Mouse (Mus musculus): ENCODE data around the gene Mapk14.
A peak's percentile ranks its signal among the peaks of the same experiment; 100 is the strongest.

The Mapk14 gene

DNA sequence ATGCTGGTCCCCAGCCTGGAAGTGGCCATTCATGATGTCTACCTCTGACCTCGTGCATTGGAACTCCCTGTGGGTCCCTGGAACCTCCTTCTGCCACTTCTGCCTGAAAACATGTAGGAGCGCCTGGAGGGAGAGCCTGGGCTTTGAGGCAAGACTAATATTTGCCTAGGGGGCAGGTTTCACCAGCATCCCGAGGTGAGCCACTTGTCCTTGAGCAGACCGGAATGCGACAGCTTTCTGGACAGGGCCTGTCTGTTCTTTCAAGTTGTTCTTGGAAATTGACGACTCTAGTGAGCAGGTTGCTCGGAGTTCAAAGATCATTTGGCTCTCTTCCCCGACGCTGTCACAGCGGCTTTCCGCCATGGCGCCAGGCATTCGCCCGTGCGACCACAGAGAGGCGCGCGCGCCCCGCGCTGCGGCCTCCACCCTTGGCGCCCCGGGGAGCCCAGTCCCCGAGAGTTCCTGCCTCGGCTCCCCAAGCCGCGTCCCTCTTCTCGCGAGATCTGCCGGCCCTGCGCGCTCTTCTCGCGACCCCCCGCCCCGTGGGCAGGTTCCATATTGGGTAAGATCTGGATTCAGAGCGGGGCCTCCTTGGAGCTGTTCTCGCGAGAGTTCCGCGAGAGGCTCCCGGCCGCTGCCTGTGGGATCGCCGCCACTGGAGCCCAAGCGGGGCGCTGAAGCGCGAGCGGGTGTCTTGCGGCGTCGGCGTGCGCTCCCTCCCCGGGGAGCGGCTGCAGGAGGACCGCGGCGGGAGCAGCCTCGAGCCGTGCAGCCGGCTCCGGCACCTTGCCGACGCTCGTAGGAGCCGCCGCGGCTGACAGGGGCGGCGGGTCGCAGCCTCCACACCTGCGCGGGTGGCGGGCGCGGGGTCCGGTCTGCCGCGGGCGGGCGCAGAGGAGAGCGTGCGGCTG, at the start of gene Mapk14:
Gene Mapk14 (plus strand): TSS at position 554 of the 911 bp plus-strand sequence.
- DNase-seq (ENCODE audit: low read depth, low spot score) = peak; percentile 100

DNA sequence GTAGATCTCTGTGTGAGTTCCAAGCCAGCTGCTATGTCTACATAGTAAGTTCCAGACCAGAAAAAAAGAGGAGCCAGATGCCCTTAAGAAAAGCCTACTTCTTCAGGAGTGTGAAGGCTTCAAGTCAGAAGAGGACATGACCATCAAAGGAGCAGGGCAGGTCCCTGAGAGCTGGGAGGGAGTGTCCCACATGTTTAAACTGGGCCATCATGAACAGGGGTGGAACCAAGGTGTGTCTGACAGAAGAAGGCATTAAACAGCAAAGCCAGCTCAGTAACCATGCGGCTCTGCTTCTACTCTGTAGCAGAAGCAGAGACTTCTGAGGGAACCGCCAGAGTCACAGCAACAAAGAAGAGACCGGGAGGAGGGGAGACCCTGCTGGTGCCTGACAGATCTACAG, 47.4 kb upstream of the Mapk14 start:
- DNase-seq (ENCODE audit: low read depth, low spot score) = no peak

DNA sequence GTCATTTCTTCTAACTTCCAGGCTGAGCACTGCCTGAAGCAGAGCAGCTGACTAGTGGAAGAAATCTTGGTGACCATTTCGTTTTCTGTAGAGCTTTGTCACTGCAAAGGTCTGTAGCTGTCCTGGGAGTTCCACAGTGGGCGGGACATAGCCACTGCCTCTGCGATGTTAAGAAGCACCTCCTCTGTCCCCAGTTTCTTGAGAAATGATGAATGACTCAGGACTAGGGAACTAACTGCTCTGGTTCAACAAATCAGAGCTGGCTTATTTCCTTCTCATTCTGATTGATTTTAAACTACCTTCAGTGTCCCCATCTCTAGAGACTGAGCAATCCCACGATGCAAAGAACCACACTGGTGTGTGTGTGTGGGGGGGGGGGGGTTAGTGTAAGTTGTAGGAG, 47.0 kb upstream of the Mapk14 start:
- no peak for DNase-seq (ENCODE audit: low read depth, low spot score)

DNA sequence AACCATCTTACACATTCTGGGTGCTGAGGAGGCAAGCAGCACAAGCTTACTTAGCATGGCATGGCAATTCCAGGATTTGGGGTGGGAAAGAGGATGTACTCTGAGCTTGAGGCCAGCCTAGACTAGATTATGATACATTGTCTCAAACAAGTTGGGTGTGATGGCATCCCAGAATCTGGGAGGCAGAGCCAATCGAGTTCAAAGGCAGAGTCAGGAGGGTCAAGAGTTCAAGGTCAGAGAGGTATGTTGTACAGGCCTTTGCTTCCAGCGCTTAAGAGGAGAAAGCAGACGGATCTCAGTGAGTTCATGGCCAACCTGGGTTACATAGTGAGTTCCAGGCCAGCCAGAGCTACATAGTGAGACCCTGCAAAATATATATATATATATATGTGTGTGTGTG, 44.9 kb upstream of the Mapk14 start:
- no peak for DNase-seq (ENCODE audit: low read depth, low spot score)

DNA sequence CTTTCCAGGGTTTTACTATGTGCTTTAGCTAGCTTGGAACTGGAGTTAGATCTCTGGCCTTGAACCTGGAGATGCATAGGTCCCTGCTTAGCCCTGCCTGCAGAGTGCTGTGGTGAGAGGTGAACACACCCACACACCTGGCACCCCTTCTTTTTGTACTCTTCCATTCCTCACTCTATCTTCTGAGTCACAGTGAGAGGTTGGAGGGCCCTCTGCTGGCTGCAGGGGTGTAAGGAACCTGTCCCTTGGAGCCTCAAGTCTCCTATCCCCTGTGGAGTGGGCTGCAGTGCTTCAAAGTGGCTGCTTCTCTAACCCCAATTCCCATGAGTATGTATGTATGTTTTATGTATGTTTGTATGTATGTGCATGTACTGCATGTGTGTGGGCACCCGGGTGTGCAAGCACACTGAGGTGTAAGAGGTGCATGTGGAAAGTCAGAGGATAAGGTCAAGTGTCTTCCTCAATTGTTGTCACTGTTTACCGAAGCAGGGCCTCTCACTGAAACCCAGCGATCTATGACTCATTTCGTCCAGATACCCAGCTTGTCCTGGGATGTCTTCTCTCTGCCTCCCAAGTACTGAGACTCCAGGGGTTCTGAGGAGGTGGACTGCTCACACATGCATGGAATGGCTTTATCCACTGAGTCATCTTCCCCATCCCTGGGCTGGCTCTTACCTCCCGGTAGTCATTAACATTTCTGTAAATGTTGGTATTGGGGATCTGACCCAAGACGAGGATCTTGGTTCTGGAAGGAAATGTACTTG, 42.3 kb upstream of the Mapk14 start:
- DNase-seq (ENCODE audit: low read depth, low spot score) = peak; percentile 23

DNA sequence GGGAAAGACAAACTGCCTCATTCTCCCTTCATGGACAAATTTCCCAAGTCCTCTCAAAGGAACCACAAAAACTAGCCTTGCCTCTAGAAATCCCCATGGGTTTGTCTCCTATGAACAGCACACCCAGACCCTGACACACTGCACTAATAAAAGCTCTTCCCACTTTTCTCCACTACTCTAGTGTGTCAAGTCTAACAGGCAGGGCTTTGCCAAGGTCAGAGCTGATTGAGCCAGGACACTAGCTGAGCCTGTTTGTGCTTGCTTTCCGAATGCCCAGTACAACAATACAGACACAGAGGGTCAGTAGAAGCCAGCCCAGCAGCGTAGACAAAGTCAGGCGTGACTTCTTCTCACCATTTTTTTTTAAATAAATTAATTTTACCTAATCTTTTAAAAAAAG, 40.9 kb upstream of the Mapk14 start:
- no peak for DNase-seq (ENCODE audit: low read depth, low spot score)

DNA sequence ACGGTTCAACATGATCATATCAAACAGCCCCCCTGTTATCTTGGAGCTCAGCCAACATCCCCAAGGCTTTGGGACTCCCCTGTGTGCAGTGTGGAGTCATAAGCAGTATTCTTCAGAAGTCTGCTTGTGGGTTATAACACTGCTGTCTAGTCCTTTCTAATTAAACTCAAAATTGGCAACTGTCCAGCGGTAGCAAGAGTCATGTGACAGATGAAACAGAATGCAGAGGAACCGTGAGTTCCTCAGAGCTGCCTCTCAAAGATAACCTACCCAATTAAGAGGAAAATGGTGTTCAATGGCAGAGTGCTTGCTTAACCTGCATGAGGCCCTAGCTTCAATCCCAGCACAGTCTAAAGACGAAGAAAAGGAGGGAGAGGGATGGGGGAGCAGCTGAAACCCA, 33.2 kb upstream of the Mapk14 start:
- DNase-seq (ENCODE audit: low read depth, low spot score) = peak; percentile 3

DNA sequence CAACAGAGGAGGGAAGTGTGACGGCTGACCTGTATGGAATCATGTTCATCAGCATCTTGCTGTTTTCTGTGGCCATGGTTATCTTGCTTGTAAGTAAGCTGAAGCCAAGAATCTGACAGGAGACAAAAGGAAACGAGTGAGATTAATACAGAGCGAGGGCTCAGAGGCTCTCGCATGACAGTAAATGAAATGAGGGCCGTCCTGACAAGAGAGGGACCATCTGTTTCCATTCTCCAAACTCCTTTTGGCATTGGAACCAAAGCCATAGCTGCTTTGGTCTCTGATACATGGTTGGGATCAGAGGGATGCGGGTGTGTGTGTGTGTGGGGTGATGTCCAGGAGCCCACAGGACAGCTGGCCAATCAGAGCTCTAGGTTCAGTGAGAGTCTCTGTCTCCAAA, 31.6 kb upstream of the Mapk14 start:
- DNase-seq (ENCODE audit: low read depth, low spot score) = no peak

DNA sequence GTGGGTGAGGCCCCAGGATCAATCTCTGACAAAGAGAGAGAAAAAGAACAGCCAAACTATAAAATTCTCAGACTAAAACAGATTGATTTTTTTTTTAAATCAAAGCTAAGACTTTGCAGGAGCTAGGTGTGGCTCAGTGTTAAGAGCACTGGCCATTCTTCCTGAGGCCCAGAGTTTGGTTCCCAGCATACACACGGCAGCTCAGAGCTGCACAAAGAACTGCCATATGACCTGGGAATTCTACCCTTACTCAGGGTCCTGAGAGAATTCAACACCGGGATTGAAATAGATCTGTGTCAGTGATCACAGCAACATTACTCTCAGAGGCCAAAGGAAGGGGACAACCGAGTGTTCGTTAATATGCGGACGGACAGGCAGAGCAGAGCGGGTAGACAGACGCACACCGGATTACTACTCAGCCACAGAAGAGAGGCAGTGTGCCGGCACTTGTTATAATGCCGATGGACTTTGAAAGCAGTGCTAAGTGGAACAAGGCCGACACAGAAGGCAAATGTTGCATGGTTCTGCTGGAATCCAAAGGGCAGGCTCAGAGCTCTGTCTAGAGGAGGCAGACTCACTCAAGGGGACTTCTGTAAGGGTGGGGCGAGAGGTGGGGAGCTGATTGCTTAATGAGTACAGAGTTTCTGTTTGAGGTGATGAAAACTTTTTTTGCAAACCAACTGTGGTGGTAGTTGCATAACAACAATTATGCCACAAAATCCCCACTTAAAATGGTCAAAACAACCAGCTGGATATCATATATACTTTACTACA, 8.6 kb upstream of the Mapk14 start:
- DNase-seq (ENCODE audit: low read depth, low spot score) = no peak

DNA sequence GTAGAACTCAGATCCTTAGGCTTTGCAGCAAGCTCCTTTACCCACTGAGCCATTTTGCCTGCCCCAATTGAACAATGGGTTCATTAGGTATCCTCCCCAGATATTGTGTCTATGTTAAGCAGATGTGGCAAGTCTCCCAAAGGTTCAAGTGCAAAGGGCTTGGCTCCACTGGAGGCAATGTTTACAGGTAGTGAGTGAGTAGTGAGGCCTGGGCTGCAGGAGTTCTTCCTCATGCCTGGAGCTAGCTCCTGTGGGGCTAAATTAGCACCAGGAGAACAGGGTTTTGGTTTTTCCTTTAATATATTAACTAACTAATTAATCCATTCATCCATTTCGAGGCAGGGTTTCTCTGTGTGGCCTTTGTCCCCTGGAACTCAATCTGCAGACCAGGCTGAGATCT, 7.5 kb upstream of the Mapk14 start:
- no peak for DNase-seq (ENCODE audit: low read depth, low spot score)

DNA sequence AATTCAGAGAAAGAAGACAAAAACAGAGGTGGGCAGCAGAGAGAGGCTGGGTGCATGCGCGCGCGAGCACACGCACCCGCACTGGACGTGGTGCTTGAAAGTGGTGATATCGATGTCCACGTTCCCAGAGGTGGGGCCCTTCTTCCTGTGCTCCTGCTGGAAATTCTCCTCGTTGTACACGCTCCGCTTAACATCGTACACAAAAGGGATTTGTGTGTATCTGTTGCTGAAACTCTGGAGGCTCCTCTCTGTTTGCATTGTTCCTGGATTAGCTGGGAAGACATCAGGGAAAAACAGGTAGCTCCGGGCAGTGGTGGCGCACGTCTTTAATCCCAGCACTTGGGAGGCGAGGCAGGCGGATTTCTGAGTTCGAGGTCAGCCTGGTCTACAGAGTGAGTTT, 6.5 kb upstream of the Mapk14 start:
- no peak for DNase-seq (ENCODE audit: low read depth, low spot score)

DNA sequence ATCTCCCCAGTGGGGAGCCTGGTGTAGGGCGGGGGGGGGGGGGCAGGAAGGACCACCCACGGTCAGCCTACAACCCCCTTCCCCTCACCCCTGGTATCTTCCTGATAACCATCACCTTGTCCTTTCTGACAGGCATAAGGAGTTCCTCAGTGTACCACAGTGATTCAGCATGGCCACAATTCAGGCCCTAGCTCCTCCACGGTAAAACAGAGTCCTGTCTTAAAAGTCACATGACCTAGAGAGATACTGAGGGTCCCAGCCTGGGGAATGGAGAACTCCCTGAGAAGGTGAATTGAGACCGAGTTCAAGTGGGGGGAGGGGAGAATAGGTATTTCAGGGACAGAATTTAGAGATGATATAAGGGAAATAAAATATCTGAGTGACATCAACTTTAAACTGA, 3.8 kb upstream of the Mapk14 start:
- DNase-seq (ENCODE audit: low read depth, low spot score) = no peak

DNA sequence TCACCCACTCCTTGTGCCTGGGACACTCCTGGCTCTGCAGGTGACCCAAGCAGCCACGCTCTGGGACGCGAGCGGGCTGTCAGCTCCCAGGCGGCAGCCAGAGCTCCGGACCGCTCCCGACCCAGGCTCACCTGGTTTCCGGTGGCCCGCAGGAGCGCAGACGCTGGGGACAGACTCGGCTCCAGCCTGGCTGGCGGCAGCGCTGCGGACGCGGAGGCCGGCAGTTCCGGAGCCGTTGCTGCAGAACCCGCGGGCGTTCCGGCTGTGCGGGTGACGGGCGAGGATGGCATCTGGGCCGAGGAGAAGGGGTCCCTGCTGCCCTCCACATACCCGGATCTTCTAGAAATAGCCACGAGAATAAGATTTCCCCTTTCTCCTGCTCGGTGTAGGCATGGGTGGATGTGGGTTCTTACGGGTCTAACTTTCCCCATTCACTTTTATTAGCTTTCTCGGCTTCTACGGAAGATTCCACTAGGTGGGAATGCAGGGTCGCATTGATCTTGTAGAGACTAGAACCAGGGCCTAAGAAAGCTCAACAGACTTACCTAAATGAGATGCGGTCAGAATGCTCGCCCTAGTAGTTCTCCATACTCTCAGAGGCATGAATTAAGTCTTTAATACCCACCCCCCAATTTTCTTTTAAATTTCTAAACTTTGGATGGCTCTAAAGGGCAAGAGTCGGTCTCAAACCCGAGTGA, 1.4 kb upstream of the Mapk14 start, which contains the start of gene Slc26a8:
Gene Slc26a8 (minus strand): TSS at position 648 of the 698 bp plus-strand sequence.
- no peak for DNase-seq (ENCODE audit: low read depth, low spot score)

DNA sequence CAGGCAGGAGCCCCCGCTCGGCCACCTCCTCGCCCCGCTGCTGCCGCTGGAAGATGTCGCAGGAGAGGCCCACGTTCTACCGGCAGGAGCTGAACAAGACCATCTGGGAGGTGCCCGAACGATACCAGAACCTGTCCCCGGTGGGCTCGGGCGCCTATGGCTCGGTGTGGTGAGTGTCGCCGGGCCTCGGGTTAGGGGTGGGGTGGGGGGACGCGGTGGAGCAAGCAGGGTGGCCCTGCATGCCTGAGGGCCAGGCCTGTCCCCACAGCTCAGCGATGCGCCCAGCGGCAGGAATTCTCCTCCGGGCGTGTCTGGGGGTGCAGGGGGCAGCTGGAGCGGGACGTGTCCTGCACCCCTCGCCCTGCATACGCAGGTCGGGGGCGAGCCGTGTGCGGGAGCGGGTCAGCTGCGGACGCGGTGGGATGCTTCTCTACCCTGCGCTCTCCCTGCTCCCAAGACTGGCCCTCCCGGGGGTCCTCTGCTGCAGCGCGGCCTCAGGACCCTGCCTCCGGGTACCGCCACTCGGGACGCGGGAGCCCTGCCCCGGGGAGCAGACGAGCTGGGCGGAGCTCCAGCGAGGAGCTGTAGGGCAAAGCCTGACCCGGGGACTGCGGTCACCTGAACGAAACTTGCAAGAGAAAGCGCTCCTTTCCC, 685 bp downstream of the Mapk14 start:
- peak; percentile 50 for DNase-seq (ENCODE audit: low read depth, low spot score)

DNA sequence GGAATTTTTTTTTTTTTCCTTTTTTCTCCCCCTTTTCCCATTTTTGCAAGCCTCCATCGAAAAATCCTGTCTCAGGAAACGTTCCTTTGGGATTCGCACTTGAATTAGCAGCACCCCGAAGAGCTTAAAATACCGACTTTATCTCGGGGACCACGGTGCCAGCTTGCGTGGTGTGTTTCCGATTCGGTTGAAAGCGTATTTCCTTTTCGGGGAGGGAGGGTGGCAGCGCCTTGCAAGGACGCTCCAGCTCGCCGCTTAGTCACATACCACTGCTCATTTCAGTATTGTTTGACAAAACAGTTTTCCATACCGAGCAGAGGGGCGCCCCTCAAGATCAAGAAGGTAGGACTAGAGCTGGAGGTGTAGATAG, 1.2 kb downstream of the Mapk14 start:
- no peak for DNase-seq (ENCODE audit: low read depth, low spot score)

DNA sequence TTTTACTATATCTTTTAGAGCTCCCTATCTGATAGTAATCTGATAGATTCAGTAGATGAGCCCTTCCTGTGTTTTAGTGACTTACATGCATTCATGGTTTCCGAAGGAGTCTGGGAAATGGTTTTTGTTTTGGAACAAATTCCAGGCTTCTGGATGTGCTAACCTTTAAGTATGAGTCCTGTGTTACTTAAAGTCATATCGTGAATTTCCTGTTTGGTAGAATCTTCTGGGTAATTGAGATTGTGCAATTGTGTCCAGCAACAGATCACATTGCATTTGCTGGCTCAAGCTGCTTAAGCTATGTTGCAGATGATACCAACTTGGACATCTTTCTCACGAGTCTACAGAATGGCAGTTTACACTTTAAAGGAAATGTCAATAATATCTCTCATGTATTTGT, 2.0 kb downstream of the Mapk14 start:
- no peak for DNase-seq (ENCODE audit: low read depth, low spot score)

DNA sequence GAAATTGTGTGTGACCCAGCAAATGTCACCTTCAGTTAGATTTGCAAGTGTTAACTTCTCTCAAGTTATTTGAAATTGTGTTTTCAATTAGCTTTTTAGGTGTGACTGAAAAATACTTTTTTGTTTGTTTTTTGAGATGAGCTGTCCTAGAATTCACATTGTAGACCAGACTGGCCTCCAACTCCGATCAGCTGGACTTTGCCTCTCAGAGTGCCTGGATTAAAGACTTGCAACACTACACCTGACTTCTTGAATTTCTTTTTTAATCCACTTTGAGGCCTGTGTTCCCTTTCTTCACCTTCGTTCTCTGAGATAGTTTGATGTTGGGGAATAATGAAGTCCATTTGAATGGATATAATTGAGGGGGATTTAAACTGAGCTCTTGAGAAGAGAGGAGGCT, 2.9 kb downstream of the Mapk14 start:
- DNase-seq (ENCODE audit: low read depth, low spot score) = no peak

DNA sequence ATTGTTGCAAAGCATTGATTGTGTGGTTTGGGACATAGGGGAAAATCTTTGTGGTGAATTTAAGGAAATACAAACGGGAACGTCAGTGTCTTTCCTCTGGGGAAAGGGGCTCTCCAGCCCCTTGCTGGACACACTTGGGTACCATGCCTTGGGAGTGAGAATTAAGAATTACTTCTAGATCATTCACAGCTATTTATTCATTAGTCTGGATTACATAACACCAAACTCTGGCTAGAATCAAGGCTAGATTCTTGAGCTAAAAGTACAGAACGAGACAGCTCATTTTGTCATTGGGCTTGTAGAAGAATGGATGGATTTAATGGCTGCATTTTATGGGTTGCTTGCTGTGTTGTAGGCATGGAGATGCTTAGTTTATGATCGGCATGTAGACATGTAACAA, 3.7 kb downstream of the Mapk14 start:
- no peak for DNase-seq (ENCODE audit: low read depth, low spot score)

DNA sequence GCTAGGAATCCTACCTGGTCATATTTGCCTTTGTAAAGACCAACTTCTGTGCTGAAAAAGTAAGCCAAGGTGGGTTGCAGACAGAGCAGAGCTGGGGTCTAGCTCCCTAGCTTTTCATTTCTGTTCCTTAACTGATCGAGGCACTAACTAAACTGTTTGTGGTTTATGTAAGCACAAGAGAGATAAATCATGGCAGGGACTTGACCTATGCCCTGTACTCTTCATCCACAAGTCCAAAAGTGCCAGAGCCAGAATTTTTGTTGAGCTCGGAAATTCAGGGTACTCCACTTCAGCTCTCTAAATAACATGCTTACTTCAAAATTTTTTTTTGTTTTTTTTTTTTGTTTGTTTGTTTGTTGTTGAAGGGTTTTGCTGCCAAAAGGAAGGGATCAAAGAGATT, 5.5 kb downstream of the Mapk14 start:
- DNase-seq (ENCODE audit: low read depth, low spot score) = no peak

DNA sequence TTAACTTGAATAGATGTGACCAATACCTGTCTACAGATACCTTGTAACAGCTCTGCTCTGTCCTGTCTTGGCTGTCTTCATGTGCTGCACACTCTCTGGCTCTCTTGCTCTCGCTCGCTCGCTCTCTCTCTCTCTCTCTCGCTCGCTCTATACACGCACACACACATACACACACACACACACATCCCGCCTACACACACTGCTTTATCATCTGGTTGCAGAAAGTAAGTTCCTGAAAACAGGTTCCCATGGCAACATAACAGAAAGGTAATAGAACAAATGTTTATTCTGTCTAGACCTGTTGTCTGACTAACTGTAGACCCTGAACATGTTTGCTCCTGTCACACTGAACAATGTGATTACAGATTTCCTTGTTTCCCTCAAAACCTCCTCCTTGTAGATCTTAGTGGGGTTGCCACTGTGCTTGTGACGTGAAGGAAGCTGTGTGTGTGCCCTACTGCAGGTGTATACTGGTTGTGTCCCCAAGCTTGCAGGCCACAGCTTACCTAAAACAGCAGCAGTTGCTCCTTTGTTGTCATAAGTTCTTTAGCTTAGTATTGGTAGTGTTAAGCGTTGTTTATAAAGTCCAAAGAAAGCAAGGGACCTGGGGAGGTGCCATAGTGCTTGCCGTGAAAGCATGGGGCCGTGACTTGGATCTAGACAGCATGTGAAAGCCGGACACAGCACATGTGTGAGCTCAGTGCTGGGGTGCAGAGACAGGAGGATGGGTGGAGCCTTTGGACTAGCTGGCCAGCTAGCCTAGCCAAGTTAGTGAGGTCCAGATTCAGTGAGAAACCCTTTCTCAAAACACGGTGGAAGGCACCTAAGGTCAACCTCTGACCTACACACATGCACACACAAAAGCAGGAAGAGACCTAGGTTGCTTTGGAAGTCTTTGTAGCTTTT, 6.4 kb downstream of the Mapk14 start:
- DNase-seq (ENCODE audit: low read depth, low spot score) = no peak

All from mesoderm, embryonic 11.5 days (tissue).